Mouse (Mus musculus): Measurements from ENCODE around the gene Cables2. TPM values are rescaled to one million over a fixed set of nuclear protein-coding genes. Genes with fewer than 3 reads are reported as not detected.
"Not testable (repeated sequence)": the region's sequence is repeated elsewhere in the genome, so short reads cannot be mapped to it uniquely, and the experiment has no call there.

Cables2 gene
- total RNA-seq, 2 experiments from 2014 or later: 30.5 to 33.7 TPM

GRCm38 (mm10) chr2:180279321-180279720, 6.0 kb upstream of the Cables2 start:
- DNase-seq (ENCODE audit: low spot score in 2 of 2): no peak

- DNase-seq (ENCODE audit: low spot score in 2 of 2): no peak
Measured at GRCm38 (mm10) chr2:180277773-180278320, 4.6 kb upstream of the Cables2 start.

GRCm38 (mm10) chr2:180276851-180277259, 3.6 kb upstream of the Cables2 start:
- DNase-seq (ENCODE audit: low spot score in 2 of 2): no peak

- no peak for DNase-seq (ENCODE audit: low spot score in 2 of 2)
Measured at GRCm38 (mm10) chr2:180276385-180276784, 3.1 kb upstream of the Cables2 start.

GRCm38 (mm10) chr2:180275836-180276235, 2.5 kb upstream of the Cables2 start:
- peak; percentile 78 to 80 for DNase-seq (ENCODE audit: low spot score in 2 of 2)

GRCm38 (mm10) chr2:180274523-180274922, 1.2 kb upstream of the Cables2 start:
- DNase-seq (ENCODE audit: low spot score in 2 of 2): no peak

- DNase-seq (ENCODE audit: low spot score in 2 of 2): no peak
Measured at GRCm38 (mm10) chr2:180272884-180273321, 393 bp downstream of the Cables2 start.

GRCm38 (mm10) chr2:180271804-180272395, 1.4 kb downstream of the Cables2 start:
- no peak for DNase-seq (ENCODE audit: low spot score in 2 of 2)

- DNase-seq (ENCODE audit: low spot score in 2 of 2): no peak
Measured at GRCm38 (mm10) chr2:180270537-180271255, 2.6 kb downstream of the Cables2 start.

GRCm38 (mm10) chr2:180269329-180269728, 4.0 kb downstream of the Cables2 start:
- DNase-seq (ENCODE audit: low spot score in 2 of 2): no peak

- no peak for DNase-seq (ENCODE audit: low spot score in 2 of 2)
Measured at GRCm38 (mm10) chr2:180267955-180268354, 5.3 kb downstream of the Cables2 start.

GRCm38 (mm10) chr2:180262891-180263290, 10.4 kb downstream of the Cables2 start:
- DNase-seq (ENCODE audit: low spot score in 2 of 2): no peak

- no peak for DNase-seq (ENCODE audit: low spot score in 2 of 2)
Measured at GRCm38 (mm10) chr2:180262441-180262840, 10.9 kb downstream of the Cables2 start.

- DNase-seq (ENCODE audit: low spot score in 2 of 2): no peak
Measured at GRCm38 (mm10) chr2:180261901-180262300, 11.4 kb downstream of the Cables2 start.

- DNase-seq (ENCODE audit: low spot score in 2 of 2): no peak
Measured at GRCm38 (mm10) chr2:180260610-180261480, 12.5 kb downstream of the Cables2 start.

- DNase-seq (ENCODE audit: low spot score in 2 of 2): not testable (repeated sequence)
Measured at GRCm38 (mm10) chr2:180259826-180260609, 13.3 kb downstream of the Cables2 start.

- not testable (repeated sequence) for DNase-seq (ENCODE audit: low spot score in 2 of 2)
Measured at GRCm38 (mm10) chr2:180258951-180259484, 14.3 kb downstream of the Cables2 start.

- no peak for DNase-seq (ENCODE audit: low spot score in 2 of 2)
Measured at GRCm38 (mm10) chr2:180257963-180258865, 15.1 kb downstream of the Cables2 start.

GRCm38 (mm10) chr2:180257001-180257521, 16.2 kb downstream of the Cables2 start, which contains the start of gene Rps21:
TSS of gene Rps21 (plus strand) at chr2:180257377.
- peak; percentile 94 to 97 for DNase-seq (ENCODE audit: low spot score in 2 of 2)
